Mouse (Mus musculus): ENCODE measurements around the gene Phpt1. TPM values are rescaled to one million over a fixed set of nuclear protein-coding genes. Genes with fewer than 3 reads are reported as not detected.

Gene Phpt1
- polyA plus RNA-seq, 1 experiment, result 0.30 TPM

GRCm38 (mm10) chr2:25541644-25542367, 33.2 kb downstream of the Phpt1 start:
- Histone ChIP-seq H3K9me3 (ENCODE audit: control insufficient read depth, low read length) (no peaks in the 10 kb centered on the region), H3K4me3 (replicated peaks) (no peak overlapping the region), H3K27me3 (ENCODE audit: control insufficient read depth) (no peaks in the 10 kb centered on the region), H3K4me1 (ENCODE audit: control insufficient read depth) (peaks cover 37% of the 10 kb centered on the region), H3K36me3 (ENCODE audit: control insufficient read depth) (peaks cover 62% of the 10 kb centered on the region)
- TF ChIP-seq GATA1 (IDR thresholded peaks at IDR 0.05; ENCODE audit: low read length) (no peak), TAL1 (IDR thresholded peaks at IDR 0.05; ENCODE audit: low read length) (no peak)

- H3K36me3 ChIP-seq (ENCODE audit: control insufficient read depth), result peaks cover 75% of the 10 kb centered on the region
- H3K27me3 ChIP-seq (ENCODE audit: control insufficient read depth), result no peaks in the 10 kb centered on the region
- H3K9me3 ChIP-seq (ENCODE audit: control insufficient read depth, low read length), result no peaks in the 10 kb centered on the region
- TF ChIP-seq GATA1 (IDR thresholded peaks at IDR 0.05; ENCODE audit: low read length) (no peak), TAL1 (IDR thresholded peaks at IDR 0.05; ENCODE audit: low read length) (no peak)
- H3K4me3 ChIP-seq (replicated peaks), result no peak overlapping the region
- H3K4me1 ChIP-seq (ENCODE audit: control insufficient read depth), result peaks cover 28% of the 10 kb centered on the region
These were observed 34.5 kb downstream of the Phpt1 start for GRCm38 (mm10) chr2:25540541-25540948.

DNA sequence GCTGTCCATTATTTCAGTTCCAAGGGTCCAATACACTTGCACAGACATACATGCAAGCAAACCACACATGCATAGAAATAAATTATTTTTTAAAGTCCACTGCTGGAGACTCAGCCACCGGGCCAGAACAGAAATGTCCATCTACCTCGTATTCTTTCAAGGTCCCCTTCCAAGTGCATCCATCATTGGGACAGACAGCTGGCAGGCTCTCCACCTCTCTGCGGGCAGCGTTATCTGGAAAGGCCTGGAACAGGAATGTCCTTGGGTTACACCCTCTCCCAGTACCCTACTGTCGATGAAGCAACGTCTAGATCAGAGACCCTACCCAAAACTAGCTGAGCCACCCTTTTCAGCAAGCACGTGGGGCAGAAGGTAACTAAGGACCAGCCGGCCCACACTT, 38.5 kb downstream of the Phpt1 start:
- Histone ChIP-seq H3K36me3 (ENCODE audit: control insufficient read depth) (peaks cover 90% of the 10 kb centered on the region), H3K9me3 (ENCODE audit: control insufficient read depth, low read length) (no peaks in the 10 kb centered on the region), H3K27me3 (ENCODE audit: control insufficient read depth) (no peaks in the 10 kb centered on the region), H3K4me1 (ENCODE audit: control insufficient read depth) (peaks cover 14% of the 10 kb centered on the region), H3K4me3 (replicated peaks) (no peak overlapping the region)
- TF ChIP-seq GATA1 (IDR thresholded peaks at IDR 0.05; ENCODE audit: low read length), result no peak
- TF ChIP-seq TAL1 (IDR thresholded peaks at IDR 0.05; ENCODE audit: low read length), result no peak

DNA sequence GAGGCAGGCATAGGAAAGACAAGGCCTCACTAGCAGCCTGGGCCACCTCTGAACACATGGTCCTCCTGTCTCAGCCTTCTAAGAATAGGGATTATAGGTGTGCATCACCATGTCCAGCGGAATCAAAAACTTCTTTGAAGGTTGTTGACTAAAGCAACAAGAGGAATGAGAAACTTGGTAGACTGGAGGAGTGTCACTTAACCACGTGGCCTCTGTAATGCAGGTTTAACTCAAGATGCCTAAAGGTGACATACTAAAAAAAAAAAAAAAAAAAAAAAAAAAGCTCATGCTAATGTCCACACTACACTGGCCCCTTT, 40.2 kb downstream of the Phpt1 start:
- H3K4me1 ChIP-seq (ENCODE audit: control insufficient read depth), result peaks cover 13% of the 10 kb centered on the region
- no peaks in the 10 kb centered on the region for H3K9me3 ChIP-seq (ENCODE audit: control insufficient read depth, low read length)
- no peak overlapping the region for H3K4me3 ChIP-seq (replicated peaks)
- no peaks in the 10 kb centered on the region for H3K27me3 ChIP-seq (ENCODE audit: control insufficient read depth)
- TF ChIP-seq TAL1 (IDR thresholded peaks at IDR 0.05; ENCODE audit: low read length) (no peak), GATA1 (IDR thresholded peaks at IDR 0.05; ENCODE audit: low read length) (no peak)
- H3K36me3 ChIP-seq (ENCODE audit: control insufficient read depth), result peaks cover 97% of the 10 kb centered on the region

DNA sequence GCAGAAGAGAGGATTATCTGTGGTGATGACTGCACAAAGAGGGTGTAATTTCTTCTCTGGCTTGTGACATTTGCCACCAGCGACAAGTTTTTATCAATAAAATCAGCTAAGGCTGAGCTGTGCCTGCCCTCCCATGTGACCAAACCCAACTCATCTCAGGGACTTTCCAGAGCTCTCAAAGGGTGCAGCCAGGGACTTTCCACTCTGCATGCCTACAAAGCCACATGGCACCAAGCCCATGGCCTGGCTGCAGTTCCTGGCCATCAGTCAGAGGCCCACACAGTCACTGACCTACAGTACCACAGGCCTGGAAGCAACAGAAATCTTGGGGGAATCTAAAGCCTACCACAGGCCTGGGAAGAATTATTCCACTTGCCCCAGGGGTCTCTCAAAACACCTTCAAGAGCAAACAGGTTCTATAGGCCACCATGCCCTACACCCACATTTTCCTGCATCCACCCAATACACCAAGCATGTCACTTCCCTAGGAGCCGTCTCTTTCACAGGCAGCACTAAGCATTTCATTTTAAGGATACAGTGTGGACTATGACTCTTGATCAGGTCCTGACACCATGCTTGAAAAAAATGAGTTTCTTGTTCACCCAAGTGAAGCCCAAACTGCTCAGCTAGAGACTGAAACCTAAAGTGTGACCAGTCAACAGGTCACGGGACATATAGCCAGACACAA, 40.7 kb downstream of the Phpt1 start:
- no peak overlapping the region for H3K4me3 ChIP-seq (replicated peaks)
- no peaks in the 10 kb centered on the region for H3K9me3 ChIP-seq (ENCODE audit: control insufficient read depth, low read length)
- no peaks in the 10 kb centered on the region for H3K27me3 ChIP-seq (ENCODE audit: control insufficient read depth)
- peaks cover 97% of the 10 kb centered on the region for H3K36me3 ChIP-seq (ENCODE audit: control insufficient read depth)
- TF ChIP-seq TAL1 (IDR thresholded peaks at IDR 0.05; ENCODE audit: low read length) (no peak), GATA1 (IDR thresholded peaks at IDR 0.05; ENCODE audit: low read length) (no peak)
- peaks cover 11% of the 10 kb centered on the region for H3K4me1 ChIP-seq (ENCODE audit: control insufficient read depth)

GRCm38 (mm10) chr2:25533707-25534106, 41.3 kb downstream of the Phpt1 start:
- Histone ChIP-seq H3K9me3 (ENCODE audit: control insufficient read depth, low read length) (no peaks in the 10 kb centered on the region), H3K4me1 (ENCODE audit: control insufficient read depth) (peaks cover 11% of the 10 kb centered on the region), H3K36me3 (ENCODE audit: control insufficient read depth) (peaks cover 97% of the 10 kb centered on the region), H3K4me3 (replicated peaks) (no peak overlapping the region), H3K27me3 (ENCODE audit: control insufficient read depth) (no peaks in the 10 kb centered on the region)
- TF ChIP-seq GATA1 (IDR thresholded peaks at IDR 0.05; ENCODE audit: low read length) (no peak), TAL1 (IDR thresholded peaks at IDR 0.05; ENCODE audit: low read length) (no peak)

- Histone ChIP-seq H3K4me1 (ENCODE audit: control insufficient read depth) (peaks cover 2% of the 10 kb centered on the region; the same call in 1 of the 2 replicates), H3K9me3 (ENCODE audit: control insufficient read depth, low read length) (no peaks in the 10 kb centered on the region), H3K27me3 (ENCODE audit: control insufficient read depth) (no peaks in the 10 kb centered on the region), H3K4me3 (replicated peaks) (no peak overlapping the region), H3K36me3 (ENCODE audit: control insufficient read depth) (peaks cover 97% of the 10 kb centered on the region)
- no peak for TF ChIP-seq GATA1 (IDR thresholded peaks at IDR 0.05; ENCODE audit: low read length)
- no peak for TF ChIP-seq TAL1 (IDR thresholded peaks at IDR 0.05; ENCODE audit: low read length)
These were observed 48.3 kb downstream of the Phpt1 start for GRCm38 (mm10) chr2:25526510-25527302.

Other genes starting within 250 kb of the Phpt1 start
- gene Man1b1, start 242.9 kb downstream of the Phpt1 start, polyA plus RNA-seq (2012), result 0.86 and 1.3 TPM in 2 replicates
- gene Dpp7, start 218.9 kb downstream of the Phpt1 start, polyA plus RNA-seq (2012), result 0.24 and 0.76 TPM in 2 replicates
- gene Uap1l1, start 209.5 kb downstream of the Phpt1 start, polyA plus RNA-seq (2012), result 0.04 and 0.17 TPM in 2 replicates
- gene Sapcd2, start 202.9 kb downstream of the Phpt1 start, polyA plus RNA-seq (2012), result 10.3 and 12.6 TPM in 2 replicates
- gene Entpd2, start 179.3 kb downstream of the Phpt1 start, polyA plus RNA-seq (2012), result not detected in 2 replicates
- 0.19 TPM in 1 of 2 replicates, not detected in the other for gene Npdc1, start 175.9 kb downstream of the Phpt1 start, polyA plus RNA-seq (2012)
- 0.06 TPM in 1 of 2 replicates, not detected in the other for gene Fut7, start 152.0 kb downstream of the Phpt1 start, polyA plus RNA-seq (2012)
- 0.09 and 0.11 TPM in 2 replicates for gene Abca2, start 146.5 kb downstream of the Phpt1 start, polyA plus RNA-seq (2012)
- not detected in 2 replicates for gene Clic3, start 118.4 kb downstream of the Phpt1 start, polyA plus RNA-seq (2012)
- 1.0 and 1.1 TPM in 2 replicates for gene Paxx, start 114.1 kb downstream of the Phpt1 start, polyA plus RNA-seq (2012)
- not detected in 2 replicates for gene Ptgds, start 105.2 kb downstream of the Phpt1 start, polyA plus RNA-seq (2012)
- not detected in 2 replicates for gene Lcn12, start 81.3 kb downstream of the Phpt1 start, polyA plus RNA-seq (2012)
- gene Fbxw5, start 74.5 kb downstream of the Phpt1 start, polyA plus RNA-seq (2012), result 3.9 and 4.7 TPM in 2 replicates
- not detected in 2 replicates for gene C8g, start 73.5 kb downstream of the Phpt1 start, polyA plus RNA-seq (2012)
- 0.84 and 0.95 TPM in 2 replicates for gene Traf2, start 28.3 kb downstream of the Phpt1 start, polyA plus RNA-seq (2012)
- gene Edf1, start 17.4 kb downstream of the Phpt1 start, polyA plus RNA-seq (2012), result 168 and 190 TPM in 2 replicates
- gene Mamdc4, start 379 bp downstream of the Phpt1 start, polyA plus RNA-seq (2012), result 0.09 and 0.38 TPM in 2 replicates
- gene Ajm1, start 6.5 kb upstream of the Phpt1 start, polyA plus RNA-seq (2012), result 0.01 TPM in 1 of 2 replicates, not detected in the other
- 4.6 and 6.1 TPM in 2 replicates for gene Rabl6, start 33.3 kb upstream of the Phpt1 start, polyA plus RNA-seq (2012)
- not detected in 2 replicates for gene Ccdc183, start 42.5 kb upstream of the Phpt1 start, polyA plus RNA-seq (2012)
- 0.15 TPM in 1 of 2 replicates, not detected in the other for gene Tmem141, start 46.8 kb upstream of the Phpt1 start, polyA plus RNA-seq (2012)
- gene Fcna, start 52.8 kb upstream of the Phpt1 start, polyA plus RNA-seq (2012), result 0.80 and 0.94 TPM in 2 replicates
- gene Lcn8, start 77.9 kb upstream of the Phpt1 start, polyA plus RNA-seq (2012), result not detected in 2 replicates
- gene Lcn5, start 82.7 kb upstream of the Phpt1 start, polyA plus RNA-seq (2012), result not detected in 2 replicates
- not detected in 2 replicates for gene Lcn6, start 101.6 kb upstream of the Phpt1 start, polyA plus RNA-seq (2012)
- gene Lcn10, start 107.5 kb upstream of the Phpt1 start, polyA plus RNA-seq (2012), result not detected in 2 replicates
- gene Obp2a, start 124.8 kb upstream of the Phpt1 start, polyA plus RNA-seq (2012), result not detected in 2 replicates
- gene Bmyc, start 131.5 kb upstream of the Phpt1 start, polyA plus RNA-seq (2012), result 0.37 and 0.53 TPM in 2 replicates
- not detected in 2 replicates for gene Obp2b, start 161.8 kb upstream of the Phpt1 start, polyA plus RNA-seq (2012)
- gene Lcn3, start 190.3 kb upstream of the Phpt1 start, polyA plus RNA-seq (2012), result not detected in 2 replicates
- not detected in 2 replicates for gene Lcn11, start 201.8 kb upstream of the Phpt1 start, polyA plus RNA-seq (2012)
- gene Gm13539, start 207.0 kb upstream of the Phpt1 start, polyA plus RNA-seq (2012), result not detected in 2 replicates
- not detected in 2 replicates for gene Glt6d1, start 240.6 kb upstream of the Phpt1 start, polyA plus RNA-seq (2012)
- not detected in 2 replicates for gene Lcn9, start 247.9 kb upstream of the Phpt1 start, polyA plus RNA-seq (2012)